In genomic region chr6:83078324-83078858, GRCm38 (mm10) we compare ENCODE assay signal across 7 mouse cellular contexts. TPM values are rescaled to one million over a fixed set of nuclear protein-coding genes. Genes with fewer than 3 reads are reported as not detected.
DNase-seq lines count a peak whose midpoint lies in the region; ATAC-seq and TF ChIP-seq lines count a peak whose summit lies in the region.

No protein-coding gene starts in this region.

- H3K36me3 ChIP-seq in intestine, postnatal 0 days (ENCODE audit: control insufficient read depth, insufficient read depth): peaks cover 22% of the 10 kb centered on the region; the same call in 1 of the 2 replicates
- H3K36me3 ChIP-seq in midbrain, embryonic 12.5 days: peaks cover 24% of the 10 kb centered on the region
- H3K36me3 ChIP-seq in small intestine, adult 2 months (ENCODE audit: control insufficient read depth, insufficient read depth, low read length): peaks cover 11% of the 10 kb centered on the region; the same call in 1 of the 2 replicates

- 0 out of 2 replicates have a peak, but pooled peaks cover 3% of the 10 kb centered on the region for H3K4me1 ChIP-seq in intestine, postnatal 0 days (replicated peaks; ENCODE audit: control insufficient read depth, insufficient read depth, low read length)
- H3K4me1 ChIP-seq in midbrain, embryonic 12.5 days: peaks cover 15% of the 10 kb centered on the region
- H3K4me1 ChIP-seq in small intestine, adult 2 months (ENCODE audit: control insufficient read depth, insufficient read depth, insufficient read length, low read length): no peaks in the 10 kb centered on the region; the same call in 1 of the 2 replicates

- H3K4me3 ChIP-seq in intestine, postnatal 0 days (ENCODE audit: low read depth, low read length): peak overlapping the region; percentile 61
- peak overlapping the region; percentile 68 for H3K4me3 ChIP-seq in midbrain, embryonic 12.5 days
- peak overlapping the region; percentile 67 for H3K4me3 ChIP-seq in small intestine, adult 2 months (ENCODE audit: low read depth, low read length)

- TF ChIP-seq POLR2A in small intestine, adult 2 months (IDR thresholded peaks at IDR 0.05; ENCODE audit: low read depth, low read length): no peak

- H3K9me3 ChIP-seq in intestine, postnatal 0 days (ENCODE audit: control insufficient read depth): no peaks in the 10 kb centered on the region
- H3K9me3 ChIP-seq in midbrain, embryonic 12.5 days: no peaks in the 10 kb centered on the region

- intact Hi-C loops in left cerebral cortex, postnatal 4 days (cut with DNase I): no loop called here

- peak; percentile 93 for ATAC-seq in intestine, postnatal 0 days
- peak; percentile 91 for ATAC-seq in midbrain, embryonic 12.5 days (ENCODE audit: low FRiP score, low read depth)

- peak overlapping the region; percentile 98 for H3K4me2 ChIP-seq in intestine, postnatal 0 days (replicated peaks; ENCODE audit: low read depth)
- H3K4me2 ChIP-seq in midbrain, embryonic 12.5 days (replicated peaks): peak overlapping the region; percentile 94

- peak; percentile 80 for TF ChIP-seq CTCF in intestine, postnatal 0 days (IDR thresholded peaks at IDR 0.05; ENCODE audit: low read depth)
- peak; percentile 48; the same call in 1 of the 2 replicates for TF ChIP-seq CTCF in small intestine, adult 2 months (IDR thresholded peaks at IDR 0.05; ENCODE audit: extremely low read depth, insufficient read length, insufficient replicate concordance, low read depth, low read length)

- peak; percentile 98 for DNase-seq in adrenal gland, adult 8-10 months
- DNase-seq in embryo, embryonic 9.5 days (ENCODE audit: extremely low spot score): peak; percentile 99
- peak; percentile 60 for DNase-seq in gonadal fat pad, adult 2 months (ENCODE audit: low read depth)
- peak; percentile 100 for DNase-seq in left cerebral cortex, postnatal 4 days

- peak overlapping the region; percentile 47 for H3K9ac ChIP-seq in intestine, postnatal 0 days (ENCODE audit: low read depth, low read length)
- H3K9ac ChIP-seq in midbrain, embryonic 12.5 days (replicated peaks): peak overlapping the region; percentile 70

- peaks cover 38% of the 10 kb centered on the region for H3K27me3 ChIP-seq in intestine, postnatal 0 days (replicated peaks; ENCODE audit: control insufficient read depth, insufficient read depth, low read length)
- peaks cover 58% of the 10 kb centered on the region for H3K27me3 ChIP-seq in midbrain, embryonic 12.5 days
- H3K27me3 ChIP-seq in small intestine, adult 2 months (ENCODE audit: control insufficient read depth, insufficient read depth, low read length): no peaks in the 10 kb centered on the region

- under 1% methylated on average over 46 of the region's 46 CpGs for WGBS in intestine, postnatal 0 days
- WGBS in midbrain, embryonic 12.5 days: under 1% methylated on average over 46 of the region's 46 CpGs
- under 1% methylated on average over 46 of the region's 46 CpGs for WGBS in small intestine, adult 2 months

- H3K27ac ChIP-seq in intestine, postnatal 0 days (ENCODE audit: low read depth, low read length): peak overlapping the region; percentile 74; the same call in 1 of the 2 replicates
- H3K27ac ChIP-seq in midbrain, embryonic 12.5 days (replicated peaks): peak overlapping the region; percentile 91
- H3K27ac ChIP-seq in small intestine, adult 2 months (ENCODE audit: insufficient read depth, low read depth, low read length): peak overlapping the region; percentile 77

RNA-seq across cellular contexts. Expression of gene Pcgf1, which starts 0.7 kb away (rescaled TPM):
- total RNA-seq in adrenal gland, adult 8-10 months (2022): 10 to 100 TPM; 50.4 to 79.1 (median 66.0) TPM
- 15.8 and 23.1 TPM in 2 replicates for polyA plus RNA-seq in gonadal fat pad, adult 2 months (2012; rRNA removed)
- 13.6 and 14.4 TPM in 2 replicates for polyA plus RNA-seq in intestine, postnatal 0 days (2015; fragmentation: Nextera tagmentation; extraction: Ambion mirVana)
- 10 to 100 TPM; 16.8 to 23.3 TPM for total RNA-seq in left cerebral cortex, postnatal 4 days (2021)
- 41.2 and 42.2 TPM in 2 replicates for polyA plus RNA-seq in midbrain, embryonic 12.5 days (2016; fragmentation: Nextera tagmentation; extraction: Ambion mirVana)
- polyA plus RNA-seq in small intestine, adult 2 months (2012; rRNA removed): 6.4 and 9.9 TPM in 2 replicates

RNA-seq across cellular contexts. Expression of gene Lbx2, which starts 7.8 kb away (rescaled TPM):
- total RNA-seq in adrenal gland, adult 8-10 months (2022): 10 to 100 TPM; 16.7 to 24.9 (median 19.6) TPM
- polyA plus RNA-seq in gonadal fat pad, adult 2 months (2012; rRNA removed): 1.9 and 2.5 TPM in 2 replicates
- polyA plus RNA-seq in intestine, postnatal 0 days (2015; fragmentation: Nextera tagmentation; extraction: Ambion mirVana): 0.23 TPM in 1 of 2 replicates, not detected in the other
- total RNA-seq in left cerebral cortex, postnatal 4 days (2021): not detected
- 0.45 TPM in 1 of 2 replicates, not detected in the other for polyA plus RNA-seq in midbrain, embryonic 12.5 days (2016; fragmentation: Nextera tagmentation; extraction: Ambion mirVana)
- polyA plus RNA-seq in small intestine, adult 2 months (2012; rRNA removed): 0.42 and 0.91 TPM in 2 replicates

RNA-seq across cellular contexts. Expression of gene Tlx2, which starts 8.3 kb away (rescaled TPM):
- total RNA-seq in adrenal gland, adult 8-10 months (2022): 10 to 100 TPM in 3 of 4 experiments, 1 to 10 TPM in 1; 7.9 to 19.1 (median 13.3) TPM
- not detected in 2 replicates for polyA plus RNA-seq in gonadal fat pad, adult 2 months (2012; rRNA removed)
- 7.6 and 8.4 TPM in 2 replicates for polyA plus RNA-seq in intestine, postnatal 0 days (2015; fragmentation: Nextera tagmentation; extraction: Ambion mirVana)
- total RNA-seq in left cerebral cortex, postnatal 4 days (2021): not detected
- not detected in 2 replicates for polyA plus RNA-seq in midbrain, embryonic 12.5 days (2016; fragmentation: Nextera tagmentation; extraction: Ambion mirVana)
- 3.5 and 4.9 TPM in 2 replicates for polyA plus RNA-seq in small intestine, adult 2 months (2012; rRNA removed)

RNA-seq across cellular contexts. Expression of gene Dqx1, which starts 20.7 kb away (rescaled TPM):
- total RNA-seq in adrenal gland, adult 8-10 months (2022): 1 to 10 TPM; 2.6 to 6.3 (median 4.1) TPM
- polyA plus RNA-seq in gonadal fat pad, adult 2 months (2012; rRNA removed): 1.3 and 1.4 TPM in 2 replicates
- polyA plus RNA-seq in intestine, postnatal 0 days (2015; fragmentation: Nextera tagmentation; extraction: Ambion mirVana): 24.8 and 27.1 TPM in 2 replicates
- under 1 TPM; 0.62 to 0.84 TPM for total RNA-seq in left cerebral cortex, postnatal 4 days (2021)
- polyA plus RNA-seq in midbrain, embryonic 12.5 days (2016; fragmentation: Nextera tagmentation; extraction: Ambion mirVana): 0.93 and 1.1 TPM in 2 replicates
- polyA plus RNA-seq in small intestine, adult 2 months (2012; rRNA removed): 22.1 and 48.6 TPM in 2 replicates

RNA-seq across cellular contexts. Expression of gene Ccdc142, which starts 23.0 kb away (rescaled TPM):
- 10 to 100 TPM in 2 of 4 experiments, 1 to 10 TPM in 2; 5.3 to 14.2 (median 9.7) TPM for total RNA-seq in adrenal gland, adult 8-10 months (2022)
- 5.8 and 6.5 TPM in 2 replicates for polyA plus RNA-seq in gonadal fat pad, adult 2 months (2012; rRNA removed)
- polyA plus RNA-seq in intestine, postnatal 0 days (2015; fragmentation: Nextera tagmentation; extraction: Ambion mirVana): 0.84 and 1.3 TPM in 2 replicates
- 10 to 100 TPM; 12.0 to 18.4 TPM for total RNA-seq in left cerebral cortex, postnatal 4 days (2021)
- 4.7 and 5.0 TPM in 2 replicates for polyA plus RNA-seq in midbrain, embryonic 12.5 days (2016; fragmentation: Nextera tagmentation; extraction: Ambion mirVana)
- 4.9 and 7.5 TPM in 2 replicates for polyA plus RNA-seq in small intestine, adult 2 months (2012; rRNA removed)

Comparison
In these comparisons a context has a peak if more than half of its experiments do, and no peak if none do; other contexts are left out.
1. Peak in every context shown above with its lines: DNase-seq, ATAC-seq, H3K4me3 ChIP-seq and H3K27ac ChIP-seq.